Mouse (Mus musculus) embryonic facial prominence, embryonic 11.5 days (tissue): ENCODE measurements around the gene Pou2f1. TPM values are rescaled to one million over a fixed set of nuclear protein-coding genes. Genes with fewer than 3 reads are reported as not detected.

Experiments
- ATAC-seq: fragments of 200-750 bp; cut with Nextera tagmentation; replicated peaks from 2 replicates; pipeline ENCODE4 v1.8.0; 2017; ENCODE audit warnings: low read depth; ENCODE audit not compliant: insufficient number of reproducible peaks, low FRiP score, low TSS enrichment
- DNase-seq: peaks from one replicate; pipeline ENCODE4 v3.0.0-alpha.2; 2015; ENCODE audit warnings: low spot score
- H3K27ac ChIP-seq: fragments of 300-500 bp; sonication (generic); replicated peaks from 2 replicates; pipeline ENCODE4 v1.5.1; 2014; ENCODE audit warnings: mild to moderate bottlenecking, low read depth, low read length, control low read depth
- H3K27me3 ChIP-seq: fragments of 300-500 bp; sonication (generic); 2 replicates; pipeline ENCODE4 v1.6.1; 2014; ENCODE audit warnings: mild to moderate bottlenecking, low read length, moderate library complexity, mixed read lengths; ENCODE audit not compliant: control insufficient read depth, insufficient read depth
- H3K36me3 ChIP-seq: fragments of 300-500 bp; sonication (generic); replicated peaks from 2 replicates; pipeline ENCODE4 v1.6.1; 2014; ENCODE audit warnings: low read depth, mild to moderate bottlenecking, low read length, moderate library complexity, mixed read lengths; ENCODE audit not compliant: control insufficient read depth, insufficient read depth
- H3K4me1 ChIP-seq: fragments of 300-500 bp; sonication (generic); 2 replicates; pipeline ENCODE4 v1.6.1; 2014; ENCODE audit warnings: low read length, mixed read lengths; ENCODE audit not compliant: control insufficient read depth, insufficient read depth
- H3K4me2 ChIP-seq: fragments of 300-500 bp; sonication (generic); 2 replicates; pipeline ENCODE4 v1.6.1; 2014; ENCODE audit warnings: low read depth, mild to moderate bottlenecking, control low read depth, low read length, moderate library complexity
- H3K4me3 ChIP-seq: fragments of 300-500 bp; sonication (generic); 2 replicates; pipeline ENCODE4 v1.5.1; 2014; ENCODE audit warnings: low read depth, low read length, control low read depth
- H3K9ac ChIP-seq: fragments of 300-500 bp; sonication (generic); replicated peaks from 2 replicates; pipeline ENCODE4 v1.6.1; 2014; ENCODE audit warnings: mild to moderate bottlenecking, control low read depth, low read length
- H3K9me3 ChIP-seq: fragments of 300-500 bp; sonication (generic); replicated peaks from 2 replicates; pipeline ENCODE4 v1.6.1; 2016; ENCODE audit warnings: mild to moderate bottlenecking, low read length, inconsistent platforms, mixed read lengths; ENCODE audit not compliant: control insufficient read depth
- WGBS: fragments of 180-500 bp; shearing (Covaris S2); extraction: QIAGEN DNeasy Blood & Tissue Kit; methylation state at CpG from one replicate; pipeline ENCODE4 v1.1.7; 2014; 5-methylcytosine and 5-hydroxymethylcytosine counted together
- polyA plus RNA-seq: library from polyadenylated mRNA; unstranded; fragments of >200 nt; fragmentation: Nextera tagmentation; extraction: Ambion mirVana; gene quantifications from 2 replicates; pipeline ENCODE4 v1.2.1, GENCODE M21; 2014

The Pou2f1 gene
- 22.1 and 22.8 TPM in 2 replicates for polyA plus RNA-seq

- H3K4me1 ChIP-seq, result no peaks in the 10 kb centered on the region
- peak; percentile 89 for ATAC-seq
- WGBS, result under 1% methylated on average over 51 of the region's 61 CpGs
Observed at GRCm38 (mm10) chr1:166002520-166003155, at the start of gene Pou2f1. Gene Pou2f1 (minus strand): TSS chr1:166002678.

DNA sequence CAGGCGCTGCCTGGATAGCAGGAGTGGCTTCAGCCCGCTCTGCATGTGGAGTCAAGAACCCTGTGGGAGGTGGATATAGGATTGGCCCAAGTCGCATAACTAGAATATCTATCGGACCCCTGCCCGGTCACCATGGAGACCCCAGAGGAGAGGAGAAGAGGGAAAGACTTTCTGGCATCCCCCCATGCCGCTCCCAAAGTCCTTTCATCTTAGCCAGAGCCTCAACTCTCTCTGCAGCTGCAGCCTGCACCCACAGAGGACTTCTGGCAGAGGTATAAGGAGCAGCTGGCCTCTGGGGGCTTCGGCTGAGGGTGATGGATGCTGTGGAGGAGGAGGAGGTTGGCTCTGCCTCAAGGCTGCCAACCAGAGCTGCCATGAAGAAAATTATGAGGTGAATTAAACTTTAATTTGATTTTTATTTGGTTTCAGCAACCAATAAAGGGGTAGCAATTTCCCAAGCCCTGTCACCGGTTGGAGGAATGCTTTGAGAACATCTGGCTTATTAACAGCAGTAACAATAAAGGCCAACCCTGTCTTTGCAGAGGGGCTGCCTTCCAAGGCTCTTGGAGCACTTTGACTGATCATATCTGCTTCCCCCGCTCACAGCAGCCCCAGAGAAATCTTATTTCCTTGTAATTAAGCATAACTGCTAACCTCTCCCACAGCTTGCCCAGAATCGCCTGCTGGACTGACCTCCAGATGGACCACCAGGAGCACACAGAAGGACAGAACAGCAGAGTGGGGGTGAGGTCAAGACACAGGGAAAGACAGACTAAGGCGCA, 46.8 kb upstream of the Pou2f1 start:
- H3K4me2 ChIP-seq, result peak overlapping the region; percentile 92
- peaks cover 4% of the 10 kb centered on the region; the same call in 1 of the 2 replicates for H3K4me1 ChIP-seq
- no peak overlapping the region for H3K9ac ChIP-seq
- no peak overlapping the region for H3K27ac ChIP-seq
- peak overlapping the region; percentile 32; the same call in 1 of the 2 replicates for H3K4me3 ChIP-seq
- H3K27me3 ChIP-seq, result peaks cover 7% of the 10 kb centered on the region; the same call in 1 of the 2 replicates
- WGBS, result 11% methylated on average over 11 of the region's 11 CpGs
- DNase-seq (peak; percentile 48), ATAC-seq (peak; percentile 39)
- no peaks in the 10 kb centered on the region for H3K36me3 ChIP-seq
- H3K9me3 ChIP-seq, result no peaks in the 10 kb centered on the region

More at GRCm38 (mm10) chr1:166002520-166003155, at the start of gene Pou2f1:
- H3K9me3 ChIP-seq, result no peaks in the 10 kb centered on the region
- DNase-seq, result peak; percentile 98
- no peaks in the 10 kb centered on the region for H3K27me3 ChIP-seq
- peak within 1 kb of the TSS; percentile 83 for H3K4me2 ChIP-seq
- H3K27ac ChIP-seq, result peak within 1 kb of the TSS; percentile 94
- no peaks in the 10 kb centered on the region for H3K36me3 ChIP-seq
- H3K4me3 ChIP-seq, result peak within 1 kb of the TSS; percentile 99
- peak within 1 kb of the TSS; percentile 98 for H3K9ac ChIP-seq

GRCm38 (mm10) chr1:166048230-166048911, 45.9 kb upstream of the Pou2f1 start:
- Histone ChIP-seq H3K4me3 (peak overlapping the region; percentile 32), H3K4me1 (peaks cover 4% of the 10 kb centered on the region; the same call in 1 of the 2 replicates), H3K9me3 (no peaks in the 10 kb centered on the region), H3K27me3 (peaks cover 7% of the 10 kb centered on the region; the same call in 1 of the 2 replicates), H3K9ac (peak overlapping the region; percentile 48), H3K36me3 (no peaks in the 10 kb centered on the region), H3K27ac (peak overlapping the region; percentile 6; the same call in 1 of the 2 replicates), H3K4me2 (peak overlapping the region; percentile 92)
- ATAC-seq, result no peak; the same call in 1 of the 2 replicates
- 0% methylated on average over 23 of the region's 23 CpGs for WGBS
- DNase-seq, result peak; percentile 76

- Histone ChIP-seq H3K27me3 (peaks cover 7% of the 10 kb centered on the region; the same call in 1 of the 2 replicates), H3K27ac (no peak overlapping the region; the same call in 1 of the 2 replicates), H3K4me2 (peak overlapping the region; percentile 92), H3K36me3 (no peaks in the 10 kb centered on the region), H3K9me3 (no peaks in the 10 kb centered on the region), H3K9ac (peak overlapping the region; percentile 48), H3K4me1 (peaks cover 4% of the 10 kb centered on the region; the same call in 1 of the 2 replicates), H3K4me3 (peak overlapping the region; percentile 32)
- DNase-seq (peak; percentile 45), ATAC-seq (no peak)
- WGBS, result 4% methylated on average over 25 of the region's 25 CpGs
Observed at GRCm38 (mm10) chr1:166047505-166048170, 45.2 kb upstream of the Pou2f1 start.

DNA sequence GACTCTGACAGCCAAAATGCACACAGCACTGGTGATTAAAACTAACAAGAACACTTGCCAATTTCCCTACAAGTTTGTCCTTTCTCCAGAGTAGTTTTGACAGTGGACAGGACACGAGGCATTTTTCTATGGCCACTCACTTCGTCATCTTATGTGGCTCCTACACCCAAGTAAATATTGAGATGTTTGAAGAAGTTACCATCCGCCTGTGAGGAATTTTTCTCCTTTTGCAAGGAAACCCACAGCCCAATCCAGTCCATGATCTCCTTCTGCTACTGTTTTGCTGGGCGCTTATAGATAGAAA, 43.4 kb upstream of the Pou2f1 start:
- Histone ChIP-seq H3K4me2 (peak overlapping the region; percentile 3; the same call in 1 of the 2 replicates), H3K36me3 (no peaks in the 10 kb centered on the region), H3K4me1 (peaks cover 4% of the 10 kb centered on the region; the same call in 1 of the 2 replicates), H3K27me3 (peaks cover 7% of the 10 kb centered on the region; the same call in 1 of the 2 replicates), H3K27ac (peak overlapping the region; percentile 43; the same call in 1 of the 2 replicates), H3K9ac (no peak overlapping the region), H3K9me3 (no peaks in the 10 kb centered on the region), H3K4me3 (no peak overlapping the region)
- ATAC-seq (no peak), DNase-seq (no peak)
- 42% methylated on average over 4 of the region's 4 CpGs for WGBS

GRCm38 (mm10) chr1:166045060-166045893, 42.8 kb upstream of the Pou2f1 start:
- H3K27ac ChIP-seq, result peak overlapping the region; percentile 43; the same call in 1 of the 2 replicates
- H3K9me3 ChIP-seq, result no peaks in the 10 kb centered on the region
- peak; percentile 68 for ATAC-seq
- no peak overlapping the region for H3K4me3 ChIP-seq
- H3K36me3 ChIP-seq, result no peaks in the 10 kb centered on the region
- peaks cover 7% of the 10 kb centered on the region; the same call in 1 of the 2 replicates for H3K27me3 ChIP-seq
- peak overlapping the region; percentile 3; the same call in 1 of the 2 replicates for H3K4me2 ChIP-seq
- H3K9ac ChIP-seq, result peak overlapping the region; percentile 14; the same call in 1 of the 2 replicates
- DNase-seq, result peak; percentile 75
- WGBS, result 15% methylated on average over 14 of the region's 14 CpGs
- H3K4me1 ChIP-seq, result peaks cover 4% of the 10 kb centered on the region; the same call in 1 of the 2 replicates
